Mouse (Mus musculus) frontal cortex, postnatal 25 days (tissue): Measurements from ENCODE around the gene Hdlbp.
"Not testable (repeated sequence)": the region's sequence is repeated elsewhere in the genome, so short reads cannot be mapped to it uniquely, and the experiment has no call there.

ENCODE experiments used
- DNase-seq, 2 experiments: peaks; one replicate each; pipeline ENCODE4 v3.0.0; 2022; ENCODE audit warnings: low spot score in 2 of 2

Gene Hdlbp

DNA sequence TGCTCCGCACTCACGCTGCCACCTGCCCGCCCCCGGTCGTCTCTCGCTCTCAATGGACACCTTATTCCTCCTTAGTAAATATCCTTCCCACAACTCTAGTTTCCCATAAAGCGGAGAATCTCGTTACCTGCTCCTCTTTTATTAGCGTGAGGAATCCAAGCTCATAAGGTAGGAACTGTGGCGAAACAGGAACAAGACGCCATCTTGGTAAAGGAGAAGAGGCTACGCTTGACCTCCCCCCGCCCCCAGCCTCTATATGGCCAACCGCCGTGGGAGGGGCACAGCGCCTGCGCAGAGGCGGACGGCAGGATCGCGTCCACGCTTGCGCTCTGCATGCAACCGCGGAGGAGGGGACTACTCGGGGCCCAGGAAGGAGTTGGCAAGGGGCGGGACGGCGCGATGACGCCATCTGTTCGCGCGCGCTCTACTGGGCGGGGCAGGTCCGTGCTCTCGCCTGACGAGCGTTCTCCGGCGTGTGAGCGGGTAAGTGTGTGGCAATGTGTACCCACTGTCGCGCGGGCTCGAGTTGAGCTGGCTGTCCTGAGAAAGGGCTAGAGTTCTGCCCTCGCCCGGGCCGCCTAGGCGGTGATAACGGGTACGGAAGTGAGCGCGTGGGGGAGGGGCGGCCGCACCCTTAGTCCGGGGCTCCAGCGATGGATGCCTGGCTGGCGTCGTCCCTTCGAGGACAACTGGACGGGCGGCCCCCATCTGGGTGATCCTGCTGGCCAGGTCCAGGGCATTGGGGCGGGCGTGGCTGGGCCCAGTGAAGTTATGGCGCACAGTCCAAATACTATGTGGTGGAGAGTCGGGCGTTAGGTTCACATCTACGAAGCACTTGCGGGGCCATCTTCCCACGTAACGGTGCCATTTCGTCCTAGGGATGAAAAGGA is at the start of gene Hdlbp:
Gene Hdlbp, minus strand, starts transcription at position 230 of the 890 bp plus-strand sequence.
- DNase-seq, result peak; percentile 95 to 99

DNA sequence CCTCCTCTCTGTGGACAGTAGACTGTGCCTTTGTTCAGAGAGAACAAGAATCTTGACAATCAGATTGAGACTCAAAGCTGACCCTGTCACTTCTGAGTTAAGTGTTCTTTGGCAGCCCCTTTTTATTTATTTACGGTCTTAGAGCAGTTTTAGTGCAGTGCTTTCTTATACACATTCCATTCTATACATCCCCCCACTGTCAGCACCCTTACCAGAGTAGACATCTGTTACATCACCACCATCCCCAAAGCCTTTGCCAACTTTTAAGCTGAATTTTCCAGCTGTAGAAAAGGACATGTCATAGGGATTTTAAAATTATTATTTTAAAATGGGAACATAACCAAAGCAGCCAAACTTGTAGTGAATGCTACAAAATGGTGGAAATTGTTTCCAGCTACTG is 43.7 kb upstream of the Hdlbp start:
- no peak for DNase-seq

GRCm38 (mm10) chr1:93521491-93521890 is 42.9 kb upstream of the Hdlbp start:
- DNase-seq, result no peak

DNA sequence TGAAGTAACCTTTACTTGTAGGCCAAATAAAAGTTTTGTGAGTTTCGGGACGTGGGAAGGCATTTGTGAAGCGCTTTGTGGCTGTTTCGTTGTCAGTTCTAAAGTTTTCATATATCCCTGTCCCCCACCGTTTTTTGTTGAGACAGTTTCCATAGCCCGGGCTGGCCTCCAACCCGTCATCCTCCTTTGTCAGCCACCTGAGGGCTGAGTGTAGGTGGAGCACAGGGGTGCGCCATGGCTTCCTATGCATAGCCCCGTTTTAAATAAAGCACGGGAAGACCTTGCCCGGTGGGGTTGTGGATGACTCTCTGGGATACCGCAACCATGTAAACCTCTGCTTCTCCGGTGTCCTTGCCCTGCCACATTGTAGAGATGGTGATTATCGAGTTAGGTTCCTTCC is 34.6 kb upstream of the Hdlbp start:
- DNase-seq, result no peak

- DNase-seq, result peak in 1 of 2 experiments; percentile 12
Observed at GRCm38 (mm10) chr1:93512351-93512690, 33.7 kb upstream of the Hdlbp start.

DNA sequence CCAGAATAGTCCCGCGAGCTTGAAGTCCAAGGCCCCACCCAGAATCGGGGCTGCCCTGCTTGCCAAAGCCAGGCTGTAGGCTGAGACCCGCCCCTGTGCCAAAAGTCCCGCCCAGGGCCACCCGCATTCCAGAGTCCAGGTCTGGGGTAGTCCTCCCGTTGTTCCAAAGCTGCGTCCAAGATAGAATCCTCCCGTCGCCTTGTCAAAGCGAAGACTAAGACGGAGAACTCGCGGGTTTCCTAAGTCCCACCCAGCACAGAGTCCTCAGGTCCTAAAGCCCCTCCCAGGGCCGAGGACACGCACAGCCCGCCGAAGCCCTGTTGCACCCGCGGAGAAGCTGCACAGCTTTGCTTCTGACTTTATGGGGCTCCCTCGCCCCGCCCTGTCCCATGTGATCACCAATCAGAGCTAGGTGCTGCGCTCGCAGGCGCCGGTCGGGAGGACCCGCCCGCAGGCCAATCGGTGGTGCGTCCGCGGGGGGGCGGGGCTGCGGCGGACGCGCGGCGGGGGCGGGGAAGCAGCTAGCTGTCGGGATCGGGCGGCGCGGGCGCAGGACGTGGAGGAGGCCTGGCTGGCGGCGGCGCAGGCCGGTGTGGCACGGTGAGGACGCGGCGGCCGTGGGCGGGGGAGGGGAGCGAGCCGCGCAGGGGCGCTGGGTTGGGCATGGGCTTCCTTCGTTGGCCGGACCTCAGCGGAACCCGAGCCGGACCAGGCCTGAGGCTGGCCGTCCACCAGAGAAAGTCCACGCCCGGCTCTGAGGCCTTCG is 33.2 kb upstream of the Hdlbp start, which contains the start of gene Farp2:
Gene Farp2, plus strand, starts transcription at position 495 of the 766 bp plus-strand sequence.
- DNase-seq, result peak; percentile 76 to 82

GRCm38 (mm10) chr1:93508576-93508975 is 30.0 kb upstream of the Hdlbp start:
- DNase-seq, result not testable (repeated sequence)

- DNase-seq, result no peak
Observed at GRCm38 (mm10) chr1:93506944-93507676, 28.5 kb upstream of the Hdlbp start.

- DNase-seq, result no peak
Observed at GRCm38 (mm10) chr1:93495312-93495711, 16.7 kb upstream of the Hdlbp start.

DNA sequence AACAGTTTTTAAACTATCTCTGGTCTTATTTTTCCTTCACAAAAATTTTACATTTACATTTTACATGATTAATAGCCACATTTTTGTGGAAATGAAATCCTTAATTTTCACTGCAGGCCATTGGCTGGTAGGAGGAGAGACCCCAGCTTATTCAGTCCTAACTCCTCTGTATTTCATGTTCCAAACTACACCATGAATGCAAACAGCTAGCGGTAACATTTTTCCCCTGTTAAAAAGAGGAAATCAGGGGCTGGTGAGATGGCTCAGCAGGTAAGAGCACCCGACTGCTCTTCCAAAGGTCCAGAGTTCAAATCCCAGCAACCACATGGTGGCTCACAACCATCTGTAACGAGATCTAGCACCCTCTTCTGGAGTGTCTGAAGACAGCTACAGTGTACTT is 7.7 kb upstream of the Hdlbp start:
- DNase-seq, result not testable (repeated sequence)

DNA sequence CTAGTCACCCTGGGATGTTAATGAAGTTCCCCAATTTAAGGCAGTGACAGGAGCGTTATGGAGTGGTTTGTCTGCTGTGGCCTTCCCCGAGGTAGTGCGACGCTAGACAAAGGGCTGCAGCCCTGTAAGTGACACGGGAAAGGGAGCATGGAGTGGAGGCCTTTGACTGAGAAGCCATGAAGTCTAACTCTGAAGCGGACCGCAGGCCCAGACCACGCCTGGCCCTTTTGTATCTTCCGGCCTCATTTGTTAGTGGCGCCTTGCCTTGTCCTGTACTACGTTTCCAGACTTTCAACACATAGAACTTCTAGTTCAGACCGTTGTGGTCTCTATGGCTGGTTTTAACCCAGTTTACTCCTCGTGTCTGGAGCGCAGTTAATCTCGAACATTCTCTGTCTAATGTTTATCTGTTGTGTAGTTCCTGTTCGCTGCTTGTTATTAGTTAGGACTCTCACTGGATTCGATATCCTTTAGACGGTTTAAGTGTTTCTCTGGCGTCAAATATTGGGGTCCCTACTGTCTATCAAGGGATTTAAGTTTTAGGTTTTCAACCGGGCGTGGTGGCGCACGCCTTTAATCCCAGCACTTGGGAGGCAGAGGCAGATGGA is 965 bp upstream of the Hdlbp start:
- DNase-seq, result peak in 1 of 2 experiments; percentile 5

GRCm38 (mm10) chr1:93477758-93478585 is 643 bp downstream of the Hdlbp start:
- DNase-seq, result peak; percentile 96 to 97

- DNase-seq, result no peak
Observed at GRCm38 (mm10) chr1:93475694-93476093, 2.9 kb downstream of the Hdlbp start.

GRCm38 (mm10) chr1:93468626-93469025 is 10.0 kb downstream of the Hdlbp start:
- no peak for DNase-seq

DNA sequence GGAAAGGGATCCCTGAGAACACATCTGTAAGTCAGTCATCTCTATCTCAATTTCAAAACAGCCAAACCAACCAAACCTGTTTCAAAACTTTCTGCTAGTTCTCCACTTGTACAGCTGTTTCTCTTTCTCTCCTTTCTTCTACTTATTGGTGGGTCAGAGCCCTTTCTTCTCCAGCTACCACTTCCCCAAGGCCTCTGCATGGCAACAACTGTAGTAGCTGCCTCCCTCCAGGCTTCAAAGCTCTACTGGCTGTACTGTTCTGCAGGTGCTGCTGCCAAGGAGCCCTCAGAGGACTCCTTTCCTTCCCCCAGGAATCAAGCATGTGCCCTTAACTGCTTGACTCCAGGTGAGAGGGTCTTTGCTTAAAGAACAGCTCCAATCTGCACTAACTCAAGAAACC is 12.9 kb downstream of the Hdlbp start:
- no peak for DNase-seq

GRCm38 (mm10) chr1:93465066-93465465 is 13.5 kb downstream of the Hdlbp start:
- DNase-seq, result no peak

GRCm38 (mm10) chr1:93459101-93459500 is 19.5 kb downstream of the Hdlbp start:
- no peak for DNase-seq

DNA sequence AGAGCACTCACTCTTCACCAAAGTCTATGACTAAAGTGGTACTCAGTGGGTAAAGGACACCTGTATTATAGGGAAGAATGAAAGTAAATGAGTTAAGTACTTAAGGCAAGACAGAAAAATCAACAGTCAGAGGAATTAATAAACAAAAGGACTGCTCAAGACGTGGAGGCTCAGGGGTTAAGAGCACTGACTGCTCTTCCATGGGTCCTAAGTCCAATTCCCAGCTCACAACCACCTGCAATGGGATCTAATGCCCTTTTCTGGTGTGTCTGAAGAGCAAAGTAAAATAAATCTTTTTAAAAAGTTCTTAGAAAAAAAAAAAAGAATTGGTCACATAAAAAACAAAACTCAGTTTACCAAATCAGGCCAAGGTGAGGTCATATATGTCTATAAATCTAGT is 20.3 kb downstream of the Hdlbp start:
- DNase-seq, result no peak

DNA sequence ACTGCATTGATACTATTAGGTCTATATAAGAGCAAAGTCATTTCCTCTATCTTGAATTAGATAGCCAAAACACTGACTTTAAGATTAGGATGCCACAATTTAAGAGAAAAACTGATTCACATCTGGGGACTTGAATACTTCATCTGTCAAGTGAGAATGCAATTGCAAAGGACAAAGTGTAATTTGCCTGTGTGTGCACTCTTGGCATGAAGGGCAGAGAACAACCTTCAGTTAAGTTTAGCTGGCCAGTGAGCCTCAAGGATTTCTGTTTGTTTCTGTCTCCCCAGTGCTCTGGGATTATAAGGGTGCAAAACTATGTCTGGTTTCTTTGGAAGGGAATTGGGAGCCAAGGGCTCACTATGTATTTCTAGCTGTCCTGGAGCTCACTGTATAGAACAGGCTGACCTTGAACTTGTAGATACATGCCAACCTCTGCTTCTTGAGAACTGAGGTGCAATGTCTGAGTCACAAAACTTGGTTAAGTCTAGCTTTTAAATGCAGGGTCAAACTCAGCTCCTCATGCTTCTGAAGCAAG is 24.8 kb downstream of the Hdlbp start:
- no peak for DNase-seq

DNA sequence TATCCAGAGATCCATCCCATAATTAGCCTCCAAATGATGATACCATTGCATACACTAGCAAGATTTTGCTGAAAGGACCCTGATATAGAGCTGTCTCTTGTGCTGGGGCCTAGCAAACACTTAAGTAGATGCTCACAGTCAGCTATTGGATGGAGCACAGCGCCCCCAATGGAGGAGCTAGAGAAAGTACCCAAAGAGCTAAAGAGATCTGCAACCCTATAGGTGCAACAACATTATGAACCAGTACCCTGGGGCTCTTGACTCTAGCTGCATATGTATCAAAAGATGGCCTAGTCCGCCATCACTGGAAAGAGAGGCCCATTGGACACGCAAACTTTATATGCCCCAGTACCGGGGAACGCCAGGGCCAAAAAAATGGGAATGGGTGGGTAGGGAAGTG is 28.5 kb downstream of the Hdlbp start:
- not testable (repeated sequence) for DNase-seq

GRCm38 (mm10) chr1:93445822-93446162 is 32.8 kb downstream of the Hdlbp start:
- no peak for DNase-seq
